Comparison of ENCODE assay signal across 8 mouse cellular contexts in genomic region chr4:140700269-140701018, GRCm38 (mm10). TPM values are rescaled to one million over a fixed set of nuclear protein-coding genes. Genes with fewer than 3 reads are reported as not detected.
A peak's percentile ranks its signal among the peaks of the same experiment; 100 is the strongest.
DNase-seq lines count a peak whose midpoint lies in the region; ATAC-seq lines count a peak whose summit lies in the region.

Rcc2 (plus strand) TSS chr4:140700541.

- no peak for DNase-seq in left cerebral cortex, adult 18-20 months (ENCODE audit: low spot score in 2 of 2)
- no peak for DNase-seq in left cerebral cortex, adult 11 months (ENCODE audit: low spot score)
- DNase-seq in T-cell, adult 2 months (ENCODE audit: low spot score) = peak; percentile 37
- no peak for DNase-seq in hindbrain, embryonic 14.5 days (ENCODE audit: low spot score)
- DNase-seq in thymus, postnatal 14 days = peak; percentile 35
- DNase-seq in retina, postnatal 1 day = no peak

- peaks cover 24% of the 10 kb centered on the region for H3K36me3 ChIP-seq in erythroblast, embryonic 14.5 days (ENCODE audit: control insufficient read depth)
- H3K36me3 ChIP-seq in hindbrain, embryonic 14.5 days (replicated peaks; ENCODE audit: control insufficient read depth, insufficient read depth) = 0 out of 2 replicates have a peak, but pooled peaks cover 4% of the 10 kb centered on the region
- peaks cover 5% of the 10 kb centered on the region for H3K36me3 ChIP-seq in liver, embryonic 16.5 days (ENCODE audit: control insufficient read depth, insufficient read depth)

- ATAC-seq in hindbrain, embryonic 14.5 days (ENCODE audit: low FRiP score) = no peak
- no peak for ATAC-seq in liver, embryonic 16.5 days (ENCODE audit: low read depth)

- peak within 1 kb of the TSS; percentile 92 for H3K9ac ChIP-seq in hindbrain, embryonic 14.5 days
- peak within 1 kb of the TSS; percentile 94 for H3K9ac ChIP-seq in liver, embryonic 16.5 days (ENCODE audit: low read depth, low read length)

- 7% methylated on average over 20 of the region's 20 CpGs for WGBS in hindbrain, embryonic 14.5 days
- 4% methylated on average over 20 of the region's 20 CpGs for WGBS in liver, embryonic 16.5 days (ENCODE audit: insufficient replicate concordance)

- H3K27me3 ChIP-seq in erythroblast, embryonic 14.5 days (ENCODE audit: control insufficient read depth) = no peaks in the 10 kb centered on the region
- H3K27me3 ChIP-seq in hindbrain, embryonic 14.5 days (ENCODE audit: control insufficient read depth, insufficient read depth, low read length) = peaks cover 27% of the 10 kb centered on the region
- H3K27me3 ChIP-seq in liver, embryonic 16.5 days (ENCODE audit: control insufficient read depth, insufficient read depth, low read depth, low read length) = no peaks in the 10 kb centered on the region

- H3K4me1 ChIP-seq in erythroblast, embryonic 14.5 days (ENCODE audit: control insufficient read depth) = peaks cover 76% of the 10 kb centered on the region
- peaks cover 38% of the 10 kb centered on the region for H3K4me1 ChIP-seq in hindbrain, embryonic 14.5 days (replicated peaks; ENCODE audit: control insufficient read depth, insufficient read depth, low read length)
- H3K4me1 ChIP-seq in liver, embryonic 16.5 days (ENCODE audit: control insufficient read depth, low read depth, low read length) = peaks cover 51% of the 10 kb centered on the region

- H3K4me2 ChIP-seq in hindbrain, embryonic 14.5 days (replicated peaks) = peak within 1 kb of the TSS; percentile 93
- H3K4me2 ChIP-seq in liver, embryonic 16.5 days (ENCODE audit: low read depth, low read length) = peak within 1 kb of the TSS; percentile 80

- H3K9me3 ChIP-seq in erythroblast, embryonic 14.5 days (ENCODE audit: control insufficient read depth, low read length) = no peaks in the 10 kb centered on the region
- H3K9me3 ChIP-seq in hindbrain, embryonic 14.5 days (ENCODE audit: control insufficient read depth, low read length) = no peaks in the 10 kb centered on the region
- no peaks in the 10 kb centered on the region for H3K9me3 ChIP-seq in liver, embryonic 16.5 days (replicated peaks; ENCODE audit: control insufficient read depth, low read length)

- peak within 1 kb of the TSS; percentile 94 for H3K27ac ChIP-seq in hindbrain, embryonic 14.5 days
- peak within 1 kb of the TSS; percentile 95 for H3K27ac ChIP-seq in liver, embryonic 16.5 days (ENCODE audit: low read length)

- H3K4me3 ChIP-seq in erythroblast, embryonic 14.5 days (replicated peaks) = peak within 1 kb of the TSS; percentile 89
- H3K4me3 ChIP-seq in hindbrain, embryonic 14.5 days (replicated peaks; ENCODE audit: low read length) = peak within 1 kb of the TSS; percentile 91
- H3K4me3 ChIP-seq in liver, embryonic 16.5 days (ENCODE audit: low read depth, low read length) = peak within 1 kb of the TSS; percentile 94

RNA-seq across cellular contexts. Expression of gene Rcc2, which starts in this region (rescaled TPM):
- 10 to 100 TPM; 89.8 to 94.3 TPM for total RNA-seq in left cerebral cortex, adult 18-20 months (2021)
- polyA plus RNA-seq in erythroblast, embryonic 14.5 days (2012) = 31.0 and 36.3 TPM in 2 replicates
- polyA plus RNA-seq in hindbrain, embryonic 14.5 days (2014; fragmentation: Nextera tagmentation; extraction: Ambion mirVana) = 13.3 and 13.8 TPM in 2 replicates
- polyA plus RNA-seq in liver, embryonic 16.5 days (2015; fragmentation: Nextera tagmentation; extraction: Ambion mirVana) = 8.9 and 9.7 TPM in 2 replicates

Comparison
In these comparisons a context has a peak if more than half of its experiments do, and no peak if none do; other contexts are left out.
1. DNase-seq: peak in T-cell, adult 2 months (single experiment) and thymus, postnatal 14 days (single experiment); none in left cerebral cortex, adult 18-20 months (0 of 2), left cerebral cortex, adult 11 months (single experiment), hindbrain, embryonic 14.5 days (single experiment) and retina, postnatal 1 day (single experiment).
2. Peak in every context shown above with its lines, with median percentiles within 50 percentile points of each other: H3K4me3 ChIP-seq.